Mouse (Mus musculus): ENCODE results near the gene Cep89.

DNA sequence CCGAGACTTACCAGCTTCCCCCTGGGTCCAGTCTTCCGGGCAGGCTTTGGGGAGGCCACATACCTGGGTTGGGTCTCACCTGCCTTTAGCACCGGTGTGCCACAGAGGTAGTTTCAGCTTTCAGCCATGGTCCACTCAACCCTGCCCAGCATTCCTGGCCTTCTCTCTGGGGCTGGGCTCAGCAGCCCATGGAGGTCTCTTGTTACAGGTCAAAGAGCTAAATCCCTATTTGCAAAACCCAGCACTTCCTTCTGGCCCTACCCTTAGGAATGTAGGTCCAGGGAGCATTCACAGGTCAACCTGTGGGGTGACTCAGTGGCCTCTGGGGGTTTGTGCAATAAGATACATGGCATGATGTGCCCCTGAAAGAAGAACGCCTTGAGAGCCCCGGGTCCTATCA is 34.0 kb upstream of the Cep89 start:
- no peak for TF ChIP-seq EP300 (IDR thresholded peaks at IDR 0.05; ENCODE audit: low read depth)
- no peak for TF ChIP-seq CTCF (IDR thresholded peaks at IDR 0.05; ENCODE audit: low read depth)
